In the genomic region with DNA sequence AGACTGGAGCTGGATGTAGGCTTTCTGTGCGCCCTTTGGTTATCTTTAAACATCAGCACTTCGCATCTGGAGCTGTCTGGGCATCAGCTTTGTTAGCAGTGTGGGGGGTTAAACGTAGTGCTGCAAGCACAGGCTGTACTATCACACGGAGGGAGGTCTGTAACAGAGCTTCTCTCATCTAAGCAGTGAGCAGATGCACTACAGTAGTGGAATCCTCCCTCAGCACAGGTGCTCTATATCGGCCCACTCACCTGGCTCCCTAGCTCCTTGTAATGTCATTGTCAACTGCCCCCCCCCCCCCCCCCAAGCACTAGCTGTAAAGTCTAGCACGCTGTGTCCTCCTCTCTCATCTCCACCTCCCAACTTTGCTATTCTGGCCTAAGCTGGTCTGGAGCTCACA, we compare ENCODE assay signal across 22 mouse cellular contexts. TPM values are rescaled to one million over a fixed set of nuclear protein-coding genes. Genes with fewer than 3 reads are reported as not detected.
DNase-seq lines count a peak whose midpoint lies in the region; ATAC-seq and TF ChIP-seq lines count a peak whose summit lies in the region.
"Had no signal": no experiment of that assay in that cellular context is flagged by ENCODE, and none has a peak within 500 bp of the region (broad histone marks: within the 10 kb centered on the region; RNA-seq: fewer than 3 reads in every experiment).

No protein-coding gene starts in this region.

- DNase-seq in frontal cortex, postnatal 14 days (ENCODE audit: low spot score in 2 of 2) = no peak
- DNase-seq in layer of hippocampus, adult 2 months (ENCODE audit: low spot score in 2 of 2) = no peak
- DNase-seq in layer of hippocampus, postnatal 10 days (ENCODE audit: low spot score in 2 of 2) = no peak
- DNase-seq: adrenal gland, postnatal 14 days; cerebellum, adult 8-10 months; gastrocnemius, postnatal 36 days; heart, postnatal 36 days; kidney, adult 2 months; kidney, postnatal 10 days; liver; liver, postnatal 0 days; thymus, postnatal 25 days had no signal

- no peaks in the 10 kb centered on the region for H3K27me3 ChIP-seq in E14TG2a.4 (ENCODE audit: insufficient read depth, low read length)
- H3K27me3 ChIP-seq in midbrain, embryonic 16.5 days (ENCODE audit: control insufficient read depth, insufficient read depth, low read depth, low read length) = no peaks in the 10 kb centered on the region
- H3K27me3 ChIP-seq: forebrain, embryonic 13.5 days; heart, embryonic 15.5 days had no signal

- H3K9ac ChIP-seq in midbrain, embryonic 16.5 days (ENCODE audit: low read depth, low read length) = 0 out of 2 replicates have a peak overlapping the region, but pooled peaks have one; percentile 17
- H3K9ac ChIP-seq: forebrain, embryonic 13.5 days; heart, embryonic 15.5 days; liver, postnatal 0 days had no signal

- peaks cover 71% of the 10 kb centered on the region for H3K4me1 ChIP-seq in E14TG2a.4 (replicated peaks; ENCODE audit: low read depth, low read length)
- H3K4me1 ChIP-seq in midbrain, embryonic 16.5 days (ENCODE audit: control insufficient read depth, insufficient read depth, low read length) = peaks cover 5% of the 10 kb centered on the region
- H3K4me1 ChIP-seq: forebrain, embryonic 13.5 days; limb, embryonic 10.5 days had no signal

- ATAC-seq in frontal cortex, adult (ENCODE audit: low TSS enrichment) = peak; percentile 39
- no peak; the same call in 1 of the 2 replicates for ATAC-seq in midbrain, embryonic 16.5 days
- no peak for ATAC-seq in megakaryocyte, adult 5-6 weeks (ENCODE audit: poor library complexity, severe bottlenecking)
- no peak for ATAC-seq in megakaryocyte-erythroid progenitor cell, adult 5-6 weeks (replicated peaks; ENCODE audit: low FRiP score, low TSS enrichment, poor library complexity, severe bottlenecking)
- ATAC-seq: forebrain, embryonic 13.5 days; liver, postnatal 0 days; lung, postnatal 0 days had no signal

- H3K4me3 ChIP-seq in layer of hippocampus, adult 2 months = no peak overlapping the region
- peak overlapping the region; percentile 61 for H3K4me3 ChIP-seq in E14TG2a.4 (replicated peaks; ENCODE audit: low read length)
- no peak overlapping the region for H3K4me3 ChIP-seq in midbrain, embryonic 16.5 days (ENCODE audit: low read depth, low read length)
- H3K4me3 ChIP-seq: forebrain, embryonic 13.5 days; heart, embryonic 15.5 days; limb, embryonic 10.5 days had no signal

- WGBS in midbrain, embryonic 16.5 days = 58% methylated on average over 6 of the region's 6 CpGs

- peak overlapping the region; percentile 43; the same call in 1 of the 2 replicates for H3K27ac ChIP-seq in layer of hippocampus, adult 2 months
- H3K27ac ChIP-seq in midbrain, embryonic 16.5 days (ENCODE audit: low read length) = no peak overlapping the region
- H3K27ac ChIP-seq: forebrain, embryonic 13.5 days; heart, embryonic 15.5 days; limb, embryonic 10.5 days; macrophage had no signal

- H3K9me3 ChIP-seq in E14TG2a.4 (ENCODE audit: low read length) = no peaks in the 10 kb centered on the region
- no peaks in the 10 kb centered on the region for H3K9me3 ChIP-seq in midbrain, embryonic 16.5 days (replicated peaks; ENCODE audit: control insufficient read depth, low read length, poor library complexity, severe bottlenecking)
- H3K9me3 ChIP-seq: forebrain, embryonic 13.5 days; heart, embryonic 15.5 days; limb, embryonic 10.5 days had no signal

- H3K4me2 ChIP-seq in midbrain, embryonic 16.5 days (ENCODE audit: low read length) = no peak overlapping the region
- H3K4me2 ChIP-seq: forebrain, embryonic 13.5 days; heart, embryonic 15.5 days had no signal

- no peak for TF ChIP-seq CTCF in layer of hippocampus, adult 2 months (conservative IDR thresholded peaks at IDR 0.05)
- no peak for TF ChIP-seq CTCF in E14TG2a.4 (conservative IDR thresholded peaks at IDR 0.05; ENCODE audit: low read length)

- peaks cover 100% of the 10 kb centered on the region for H3K36me3 ChIP-seq in E14TG2a.4 (ENCODE audit: insufficient read depth, low read length)
- peaks cover 47% of the 10 kb centered on the region for H3K36me3 ChIP-seq in midbrain, embryonic 16.5 days (ENCODE audit: control insufficient read depth, insufficient read depth, low read length)

RNA-seq across cellular contexts. Expression of a gene that starts 12.6 kb away (rescaled TPM):
- 10 to 100 TPM; 13.5 to 16.4 TPM for total RNA-seq in layer of hippocampus, adult 2 months (2021)
- 10 to 100 TPM; 16.0 to 16.4 TPM for total RNA-seq in layer of hippocampus, postnatal 10 days (2021)
- polyA plus RNA-seq in midbrain, embryonic 16.5 days (2015; fragmentation: Nextera tagmentation; extraction: Ambion mirVana) = 28.0 and 28.6 TPM in 2 replicates
- total RNA-seq in megakaryocyte, adult 5-6 weeks (2015) = 22.4 and 22.8 TPM in 2 replicates
- 41.4 and 45.5 TPM in 2 replicates for total RNA-seq in megakaryocyte, adult 5-6 weeks (2017)
- 75.4 and 77.6 TPM in 2 replicates for total RNA-seq in megakaryocyte-erythroid progenitor cell, adult 5-6 weeks (2014; fragmentation: Nextera tagmentation)
- total RNA-seq in megakaryocyte-erythroid progenitor cell, adult 5-6 weeks (2017) = 138 and 149 TPM in 2 replicates
